Mouse (Mus musculus): ENCODE measurements around the gene Timm8a2.

Gene Timm8a2

GRCm38 (mm10) chr14:122012193-122012592 is 22.3 kb upstream of the Timm8a2 start:
- no peak for DNase-seq

DNA sequence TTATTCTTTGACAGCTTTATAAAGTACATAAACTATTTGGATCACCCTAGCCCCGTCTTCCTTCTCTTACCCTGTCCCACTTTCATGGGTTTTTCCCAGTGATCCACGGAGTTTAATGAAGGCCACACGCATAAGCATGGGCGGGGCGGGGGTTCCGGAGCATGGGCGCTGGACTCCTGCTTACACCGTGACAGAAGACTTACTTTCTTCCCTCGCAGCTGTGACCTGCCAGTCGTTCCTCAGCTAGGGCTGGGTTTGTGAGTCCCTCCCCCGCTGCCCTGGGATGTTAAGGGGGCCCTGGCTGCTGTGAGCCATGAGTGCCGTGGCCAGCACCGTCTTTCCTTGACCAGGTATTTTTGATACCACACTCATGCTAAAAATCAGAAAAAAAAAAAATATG is 21.7 kb upstream of the Timm8a2 start:
- no peak for DNase-seq

DNA sequence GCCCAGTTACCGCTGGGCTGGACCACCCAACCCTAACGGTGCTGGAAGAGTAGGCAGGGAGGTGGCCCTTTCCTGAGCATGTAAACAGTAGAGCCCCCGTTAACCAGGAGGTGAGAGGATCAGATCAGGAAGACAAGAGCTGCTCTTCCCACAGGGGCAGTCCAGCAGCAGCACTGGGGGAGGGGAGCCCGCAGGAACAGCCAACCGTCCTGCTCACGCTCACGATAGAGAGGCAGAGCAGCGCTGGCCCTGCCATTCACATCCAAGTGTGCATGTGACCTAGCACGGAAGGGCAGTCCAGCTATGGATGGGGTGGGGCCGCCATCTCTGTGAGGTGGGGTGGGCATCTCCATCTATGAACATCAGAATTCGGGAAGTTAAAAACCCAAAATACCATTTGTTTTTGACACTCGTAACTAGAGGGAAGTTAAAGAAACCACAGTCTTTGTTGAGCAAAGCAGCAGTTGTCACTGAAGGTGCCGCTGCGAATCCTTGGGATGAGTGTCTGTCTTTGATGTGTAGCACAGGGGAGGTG is 21.0 kb upstream of the Timm8a2 start:
- no peak for DNase-seq

GRCm38 (mm10) chr14:122017958-122018357 is 16.5 kb upstream of the Timm8a2 start:
- no peak for DNase-seq

DNA sequence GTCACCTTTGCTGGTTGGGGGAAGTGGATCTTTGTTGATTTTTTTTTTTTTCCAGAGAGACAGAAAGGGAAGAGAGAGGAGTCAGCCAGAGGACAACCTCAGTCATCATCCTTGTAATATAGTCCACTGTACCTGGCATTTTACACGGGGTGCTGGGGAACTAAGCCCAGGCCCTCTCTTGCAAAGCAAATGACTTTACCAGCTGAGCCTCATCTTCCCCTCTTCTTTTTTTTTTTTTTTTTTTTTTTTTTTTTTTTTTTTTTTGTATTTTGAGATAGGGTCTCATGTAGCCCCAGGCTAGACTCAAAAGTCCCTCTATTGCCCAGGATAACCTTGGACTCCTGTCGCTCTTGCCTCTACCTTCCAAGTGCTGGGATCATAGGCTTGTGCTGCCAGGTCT is 15.1 kb upstream of the Timm8a2 start:
- no peak for DNase-seq

DNA sequence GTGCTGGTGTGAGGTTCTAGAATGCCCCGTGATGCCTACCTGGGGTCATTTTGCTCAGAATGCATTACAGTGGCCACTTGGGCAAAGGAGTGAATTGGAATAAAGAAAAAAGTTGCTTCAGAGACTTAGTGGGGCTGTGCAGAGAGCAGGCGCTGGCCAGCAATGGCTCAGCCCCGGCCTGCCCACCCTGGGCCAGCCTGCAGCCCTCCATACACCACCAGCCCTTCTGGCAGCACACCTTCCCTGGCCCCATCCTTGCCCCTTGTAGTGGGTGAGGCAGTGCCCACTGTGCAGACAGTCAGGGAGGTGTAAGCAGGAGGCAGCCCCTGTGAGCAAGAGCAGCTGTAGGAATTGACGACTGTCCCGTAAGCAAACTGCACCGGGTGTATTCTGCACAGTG is 13.9 kb upstream of the Timm8a2 start:
- DNase-seq: no peak

GRCm38 (mm10) chr14:122023054-122023453 is 11.4 kb upstream of the Timm8a2 start:
- no peak for DNase-seq

GRCm38 (mm10) chr14:122023928-122024327 is 10.5 kb upstream of the Timm8a2 start:
- DNase-seq: no peak

DNA sequence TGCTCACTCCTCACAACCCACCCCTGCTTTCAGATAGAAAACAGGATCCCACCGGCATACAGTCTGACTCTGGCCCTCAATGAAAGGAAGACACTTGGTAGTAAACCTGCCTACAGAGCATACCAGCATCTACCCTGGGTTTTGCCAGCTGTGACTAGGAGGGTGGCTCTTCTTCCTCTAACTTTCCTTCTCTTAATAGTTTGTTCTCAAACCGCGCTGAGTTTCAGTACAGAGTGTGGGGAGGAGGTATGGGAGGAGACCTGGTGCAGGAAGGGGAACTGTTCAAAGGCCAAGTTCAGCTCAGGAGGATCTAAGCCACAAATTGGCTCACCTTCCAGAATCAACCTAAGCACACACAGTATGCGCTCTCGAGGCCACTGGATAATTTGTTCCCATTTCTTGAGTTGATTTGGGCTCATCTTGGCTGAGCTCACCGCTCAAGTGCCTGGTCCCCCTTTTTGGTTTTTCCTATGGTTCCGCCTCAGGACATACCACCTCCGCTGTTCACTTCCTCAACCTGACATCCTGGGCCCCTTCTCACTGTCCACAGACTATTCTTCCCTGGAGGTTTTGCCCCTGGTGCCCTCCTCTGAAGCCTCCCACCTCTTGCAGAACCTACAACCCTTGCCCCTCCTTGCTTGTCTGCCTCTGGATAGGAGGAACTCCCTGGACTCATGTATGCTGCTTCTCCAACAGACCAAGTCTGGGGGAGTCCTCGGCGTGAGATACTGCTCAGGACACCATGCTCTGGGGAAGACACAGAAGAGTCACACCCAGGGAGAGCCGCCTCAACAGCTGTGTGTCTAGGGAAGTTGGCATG is 5.3 kb upstream of the Timm8a2 start:
- no peak for DNase-seq

DNA sequence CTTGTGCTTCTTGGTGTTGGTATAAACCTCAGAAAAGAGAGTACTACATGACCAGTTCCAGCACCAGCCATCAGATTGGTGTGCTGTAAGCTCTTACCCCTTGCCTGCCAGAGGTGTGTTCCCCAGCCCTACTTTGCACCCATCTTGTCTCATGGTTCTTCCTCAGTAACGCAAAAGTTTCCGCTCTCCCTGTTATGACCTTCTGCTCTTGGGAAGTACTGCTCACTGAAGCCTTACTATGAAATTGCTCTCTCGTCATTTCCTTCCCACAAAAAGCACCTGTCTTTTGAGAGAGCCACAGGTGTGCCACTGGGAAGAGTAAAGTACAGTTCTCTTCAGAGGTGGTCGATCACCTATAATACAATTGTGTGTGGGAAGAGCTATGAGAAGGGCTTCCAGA is 4.6 kb upstream of the Timm8a2 start:
- DNase-seq: no peak

- no peak for DNase-seq
Observed at GRCm38 (mm10) chr14:122032045-122032444, 2.4 kb upstream of the Timm8a2 start.

DNA sequence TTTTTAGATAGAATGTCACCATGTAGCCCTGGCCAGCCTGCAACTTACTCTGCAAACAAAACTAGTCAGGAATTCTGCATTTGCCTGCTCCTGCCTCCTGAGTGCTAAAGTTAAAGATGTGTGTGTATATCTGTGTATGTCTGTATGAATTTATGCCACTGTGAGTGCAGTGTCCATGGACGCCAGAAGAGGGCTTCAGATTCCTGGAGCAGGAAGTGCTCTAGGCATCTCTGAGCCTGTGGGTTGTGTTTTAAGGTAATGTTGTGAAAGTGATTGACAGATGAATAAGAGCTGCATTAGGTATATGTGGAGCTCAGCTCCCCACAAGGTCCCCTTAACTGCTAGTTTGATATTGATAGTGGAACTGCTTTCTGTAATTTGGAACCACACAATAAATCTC is 707 bp downstream of the Timm8a2 start:
- DNase-seq: no peak

GRCm38 (mm10) chr14:122035860-122036259 is 1.4 kb downstream of the Timm8a2 start:
- DNase-seq: no peak

DNA sequence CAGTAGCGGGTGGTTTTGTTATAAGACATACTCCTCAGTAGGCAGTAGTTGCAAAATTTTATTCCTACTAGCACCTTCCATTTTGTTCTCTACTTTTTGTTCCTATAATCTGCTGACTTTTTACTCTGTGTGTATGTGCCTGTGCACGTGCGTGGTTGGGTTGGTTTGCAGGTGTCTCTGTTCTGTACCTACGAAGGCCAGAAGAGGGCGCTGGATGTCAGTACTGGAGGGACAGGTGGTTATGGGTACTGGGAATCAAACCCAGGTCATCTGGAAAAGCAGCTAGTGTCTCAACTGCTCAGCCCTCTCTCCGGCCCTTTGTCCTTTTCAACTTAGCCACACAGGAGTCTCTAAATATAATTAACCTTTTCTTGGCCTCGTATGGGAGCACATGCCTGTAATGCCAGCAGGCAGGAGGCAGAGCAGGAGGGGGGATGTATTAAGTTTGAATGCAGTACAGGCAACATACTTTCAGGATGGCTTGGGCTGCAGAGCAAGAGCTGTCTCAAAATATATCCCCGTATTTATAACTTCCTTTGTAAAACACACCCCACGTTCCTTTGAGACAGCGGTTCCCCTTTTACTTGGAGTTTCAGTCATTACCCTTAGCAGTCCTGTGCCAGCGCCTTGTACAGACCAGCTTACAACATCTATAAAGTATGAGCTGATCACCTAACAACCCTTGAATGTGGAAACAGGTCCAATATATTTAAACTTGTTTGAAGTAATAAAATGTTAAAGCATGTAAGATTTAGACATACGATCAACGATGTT is 4.6 kb downstream of the Timm8a2 start:
- no peak for DNase-seq

- DNase-seq: no peak
Observed at GRCm38 (mm10) chr14:122041413-122041825, 6.9 kb downstream of the Timm8a2 start.

- DNase-seq: no peak
Observed at GRCm38 (mm10) chr14:122042142-122042694, 7.7 kb downstream of the Timm8a2 start.

- DNase-seq: no peak
Observed at GRCm38 (mm10) chr14:122047784-122048183, 13.3 kb downstream of the Timm8a2 start.

- DNase-seq: no peak
Observed at GRCm38 (mm10) chr14:122048816-122049215, 14.3 kb downstream of the Timm8a2 start.

- no peak for DNase-seq
Observed at GRCm38 (mm10) chr14:122052896-122053635, 18.6 kb downstream of the Timm8a2 start.

GRCm38 (mm10) chr14:122056871-122057270 is 22.4 kb downstream of the Timm8a2 start:
- DNase-seq: no peak

- DNase-seq: no peak
Observed at GRCm38 (mm10) chr14:122057941-122058346, 23.5 kb downstream of the Timm8a2 start.

- peak; percentile 63 for DNase-seq
Observed at GRCm38 (mm10) chr14:122060642-122061041, 26.2 kb downstream of the Timm8a2 start.

- DNase-seq: no peak
Observed at GRCm38 (mm10) chr14:122061376-122061775, 26.9 kb downstream of the Timm8a2 start.
